Mouse (Mus musculus) hindbrain, embryonic 11.5 days (tissue): Measurements from ENCODE around the gene Gcdh. TPM values are rescaled to one million over a fixed set of nuclear protein-coding genes. Genes with fewer than 3 reads are reported as not detected.
"Not testable (repeated sequence)": the region's sequence is repeated elsewhere in the genome, so short reads cannot be mapped to it uniquely, and the experiment has no call there.

Experiments used
- ATAC-seq: fragments of 200-750 bp; cut with Nextera tagmentation; 2 replicates; pipeline ENCODE4 v1.8.0; 2017; ENCODE audit warnings: mild to moderate bottlenecking, moderate TSS enrichment, moderate library complexity; ENCODE audit not compliant: low FRiP score
- DNase-seq: peaks from one replicate; pipeline ENCODE4 v3.0.0-alpha.2; 2015; ENCODE audit warnings: low spot score
- H3K27ac ChIP-seq: fragments of 300-500 bp; sonication (generic); 2 replicates; pipeline ENCODE4 v1.5.1; 2014; ENCODE audit warnings: mild to moderate bottlenecking, low read depth, low read length
- H3K27me3 ChIP-seq: fragments of 300-500 bp; sonication (generic); 2 replicates; pipeline ENCODE4 v1.6.1; 2014; ENCODE audit warnings: mild to moderate bottlenecking, low read length, moderate library complexity, mixed read lengths; ENCODE audit not compliant: control insufficient read depth, insufficient read depth
- H3K36me3 ChIP-seq: fragments of 300-500 bp; sonication (generic); 2 replicates; pipeline ENCODE4 v1.6.1; 2014; ENCODE audit warnings: mild to moderate bottlenecking, low read length, moderate library complexity, mixed read lengths; ENCODE audit not compliant: control insufficient read depth, insufficient read depth
- H3K4me1 ChIP-seq: fragments of 300-500 bp; sonication (generic); replicated peaks from 2 replicates; pipeline ENCODE4 v1.6.1; 2014; ENCODE audit warnings: low read length, mixed read lengths; ENCODE audit not compliant: control insufficient read depth, insufficient read depth
- H3K4me2 ChIP-seq: fragments of 300-500 bp; sonication (generic); replicated peaks from 2 replicates; pipeline ENCODE4 v1.6.1; 2014; ENCODE audit warnings: mild to moderate bottlenecking, low read depth, low read length
- H3K4me3 ChIP-seq: fragments of 300-500 bp; sonication (generic); 2 replicates; pipeline ENCODE4 v1.5.1; 2014; ENCODE audit warnings: low read depth, low read length
- H3K9ac ChIP-seq: fragments of 300-500 bp; sonication (generic); 2 replicates; pipeline ENCODE4 v1.6.1; 2014; ENCODE audit warnings: low read depth, low read length
- H3K9me3 ChIP-seq: fragments of 300-500 bp; sonication (generic); 2 replicates; pipeline ENCODE4 v1.6.1; 2016; ENCODE audit warnings: low read length; ENCODE audit not compliant: control insufficient read depth
- whole genome bisulfite sequencing: fragments of 180-500 bp; shearing (Covaris S2); extraction: QIAGEN DNeasy Blood & Tissue Kit; methylation state at CpG from one replicate; pipeline ENCODE4 v1.1.7; 2014; 5-methylcytosine and 5-hydroxymethylcytosine counted together
- polyA plus RNA-seq: library from polyadenylated mRNA; unstranded; fragments of >200 nt; fragmentation: Nextera tagmentation; extraction: Ambion mirVana; gene quantifications from 2 replicates; pipeline ENCODE4 v1.2.1, GENCODE M21; 2014

Gene Gcdh
- polyA plus RNA-seq, 1 experiment from 2014 or later: 29.2 TPM

GRCm38 (mm10) chr8:84907979-84908378, 14.3 kb upstream of the Gcdh start:
- not testable (repeated sequence) for H3K9me3 ChIP-seq, H3K4me1 ChIP-seq, DNase-seq, H3K36me3 ChIP-seq, H3K9ac ChIP-seq, H3K27ac ChIP-seq
- Histone ChIP-seq H3K27me3 (peaks cover 34% of the 10 kb centered on the region), H3K4me3 (peak overlapping the region; percentile 41; the same call in 1 of the 2 replicates), H3K4me2 (peak overlapping the region; percentile 75)
- whole genome bisulfite sequencing: 29% methylated on average over 6 of the region's 7 CpGs
- peak; percentile 15; the same call in 1 of the 2 replicates for ATAC-seq

- DNase-seq: no peak
- H3K27ac ChIP-seq: no peak overlapping the region
- WGBS: 80% methylated on average over 8 of the region's 8 CpGs
- no peaks in the 10 kb centered on the region for H3K9me3 ChIP-seq
- no peak overlapping the region for H3K9ac ChIP-seq
- no peak overlapping the region for H3K4me3 ChIP-seq
- ATAC-seq: no peak
- 0 out of 2 replicates have a peak, but pooled peaks cover 5% of the 10 kb centered on the region for H3K4me1 ChIP-seq
- no peaks in the 10 kb centered on the region for H3K36me3 ChIP-seq
- peaks cover 29% of the 10 kb centered on the region for H3K27me3 ChIP-seq
- no peak overlapping the region for H3K4me2 ChIP-seq
Measured at GRCm38 (mm10) chr8:84907493-84907892, 13.8 kb upstream of the Gcdh start.

DNA sequence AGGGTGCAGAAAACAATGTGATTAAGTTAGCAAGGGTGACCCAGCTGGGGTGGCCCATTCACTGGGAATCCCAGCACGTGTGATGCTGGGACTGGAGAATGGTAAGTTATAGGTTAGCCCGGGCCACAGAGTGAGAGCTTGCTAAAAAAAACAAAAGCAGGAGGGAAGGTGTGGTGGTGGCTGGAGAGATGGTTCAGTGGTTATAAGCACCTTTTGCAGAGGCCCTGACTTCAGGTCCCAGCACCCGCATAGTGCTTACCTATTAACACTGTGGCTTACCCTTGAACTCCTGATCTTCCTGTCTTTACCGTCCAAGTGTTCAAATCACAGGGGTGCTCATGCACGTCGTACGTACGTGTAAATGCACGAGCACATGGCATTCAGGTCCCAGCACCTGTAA, 13.3 kb upstream of the Gcdh start:
- no peaks in the 10 kb centered on the region for H3K9me3 ChIP-seq
- no peak overlapping the region for H3K9ac ChIP-seq
- H3K27ac ChIP-seq: no peak overlapping the region
- ATAC-seq: no peak
- 0 out of 2 replicates have a peak, but pooled peaks cover 5% of the 10 kb centered on the region for H3K4me1 ChIP-seq
- H3K4me3 ChIP-seq: no peak overlapping the region
- peaks cover 25% of the 10 kb centered on the region for H3K27me3 ChIP-seq
- 93% methylated on average over 9 of the region's 9 CpGs for WGBS
- H3K4me2 ChIP-seq: no peak overlapping the region
- H3K36me3 ChIP-seq: no peaks in the 10 kb centered on the region
- no peak for DNase-seq

GRCm38 (mm10) chr8:84904351-84904750, 10.6 kb upstream of the Gcdh start:
- DNase-seq (no peak), ATAC-seq (no peak)
- Histone ChIP-seq H3K9me3 (no peaks in the 10 kb centered on the region), H3K27me3 (peaks cover 10% of the 10 kb centered on the region), H3K4me3 (no peak overlapping the region), H3K4me1 (0 out of 2 replicates have a peak, but pooled peaks cover 5% of the 10 kb centered on the region), H3K27ac (no peak overlapping the region), H3K4me2 (no peak overlapping the region), H3K36me3 (no peaks in the 10 kb centered on the region), H3K9ac (no peak overlapping the region)
- WGBS: 94% methylated on average over 7 of the region's 7 CpGs

DNA sequence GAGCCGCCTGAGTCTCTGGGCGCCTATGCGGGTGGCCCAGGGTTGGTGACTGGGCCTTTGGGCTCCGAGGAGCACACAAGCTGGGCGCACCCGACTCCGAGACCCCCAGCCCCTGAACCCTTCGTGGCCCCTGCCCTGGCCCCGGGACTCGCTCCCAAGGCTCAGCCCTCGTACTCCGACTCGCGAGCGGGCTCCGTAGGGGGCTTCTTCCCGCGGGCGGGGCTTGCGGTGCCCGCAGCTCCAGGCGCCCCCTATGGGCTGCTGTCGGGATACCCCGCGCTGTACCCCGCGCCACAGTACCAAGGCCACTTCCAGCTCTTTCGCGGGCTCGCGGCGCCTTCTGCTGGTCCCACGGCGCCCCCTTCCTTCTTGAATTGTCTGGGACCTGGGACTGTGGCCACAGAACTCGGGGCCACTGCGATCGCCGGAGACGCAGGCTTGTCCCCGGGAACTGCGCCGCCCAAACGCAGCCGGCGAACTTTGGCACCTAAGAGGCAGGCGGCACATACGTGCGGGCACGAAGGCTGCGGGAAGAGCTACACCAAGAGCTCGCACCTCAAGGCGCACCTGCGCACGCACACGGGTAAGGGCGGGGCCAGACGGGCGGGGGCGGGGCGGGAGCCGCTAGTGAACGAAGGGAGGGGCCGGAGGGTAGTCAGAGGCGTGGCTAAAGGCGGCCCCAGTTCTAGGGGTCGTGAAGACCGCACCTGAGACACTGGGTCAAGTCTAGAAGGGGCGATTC, 9.4 kb upstream of the Gcdh start:
- Histone ChIP-seq H3K36me3 (no peaks in the 10 kb centered on the region), H3K4me3 (peak overlapping the region; percentile 52), H3K4me2 (peak overlapping the region; percentile 94), H3K4me1 (0 out of 2 replicates have a peak, but pooled peaks cover 2% of the 10 kb centered on the region), H3K27me3 (peaks cover 6% of the 10 kb centered on the region), H3K27ac (0 out of 2 replicates have a peak overlapping the region, but pooled peaks have one; percentile 30), H3K9ac (peak overlapping the region; percentile 68), H3K9me3 (no peaks in the 10 kb centered on the region)
- under 1% methylated on average over 67 of the region's 68 CpGs for WGBS
- DNase-seq (peak; percentile 93), ATAC-seq (peak; percentile 88)

- 0 out of 2 replicates have a peak overlapping the region, but pooled peaks have one; percentile 30 for H3K27ac ChIP-seq
- peak overlapping the region; percentile 94 for H3K4me2 ChIP-seq
- DNase-seq: no peak
- H3K9me3 ChIP-seq: no peaks in the 10 kb centered on the region
- peak; percentile 39; the same call in 1 of the 2 replicates for ATAC-seq
- peak overlapping the region; percentile 68 for H3K9ac ChIP-seq
- WGBS: 4% methylated on average over 24 of the region's 24 CpGs
- H3K36me3 ChIP-seq: no peaks in the 10 kb centered on the region
- peak overlapping the region; percentile 52 for H3K4me3 ChIP-seq
- H3K4me1 ChIP-seq: 0 out of 2 replicates have a peak, but pooled peaks cover 2% of the 10 kb centered on the region
- peaks cover 6% of the 10 kb centered on the region for H3K27me3 ChIP-seq
Measured at GRCm38 (mm10) chr8:84902367-84902919, 8.7 kb upstream of the Gcdh start.

GRCm38 (mm10) chr8:84901752-84902151, 8.0 kb upstream of the Gcdh start, which contains the start of gene Klf1:
Gene Klf1 (plus strand): TSS chr8:84901928.
- Histone ChIP-seq H3K4me2 (peak within 1 kb of the TSS; percentile 94), H3K4me1 (0 out of 2 replicates have a peak, but pooled peaks cover 2% of the 10 kb centered on the region), H3K27ac (0 out of 2 replicates have a peak within 1 kb of the TSS, but pooled peaks have one; percentile 30), H3K27me3 (peaks cover 6% of the 10 kb centered on the region), H3K4me3 (peak within 1 kb of the TSS; percentile 52), H3K9me3 (no peaks in the 10 kb centered on the region), H3K9ac (peak within 1 kb of the TSS; percentile 68), H3K36me3 (no peaks in the 10 kb centered on the region)
- 75% methylated on average over 3 of the region's 3 CpGs for WGBS
- ATAC-seq (no peak), DNase-seq (no peak)

DNA sequence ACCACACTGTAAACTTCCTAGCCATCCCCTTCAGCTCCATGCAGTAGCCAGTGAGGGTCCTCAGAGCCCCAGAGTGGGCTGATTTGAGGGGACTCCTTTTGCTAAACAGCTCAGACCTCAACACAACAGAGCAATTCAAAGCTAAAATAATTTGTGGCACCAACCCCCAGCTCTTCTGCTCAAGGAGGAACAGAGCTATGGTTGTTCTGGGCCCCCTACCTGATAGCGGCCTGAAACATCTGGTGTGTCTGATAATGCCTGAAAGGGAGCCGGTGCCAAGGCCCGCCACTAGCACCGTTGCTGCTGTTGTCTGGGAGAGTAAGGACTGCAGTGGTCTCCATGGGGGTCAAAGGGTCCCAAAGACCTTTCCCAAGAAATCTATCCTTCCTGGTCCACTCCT, 7.3 kb upstream of the Gcdh start:
- H3K4me2 ChIP-seq: no peak overlapping the region
- H3K27me3 ChIP-seq: peaks cover 6% of the 10 kb centered on the region
- H3K9me3 ChIP-seq: no peaks in the 10 kb centered on the region
- WGBS: 65% methylated on average over 4 of the region's 4 CpGs
- no peak overlapping the region for H3K4me3 ChIP-seq
- 0 out of 2 replicates have a peak, but pooled peaks cover 2% of the 10 kb centered on the region for H3K4me1 ChIP-seq
- H3K36me3 ChIP-seq: no peaks in the 10 kb centered on the region
- ATAC-seq (no peak), DNase-seq (no peak)
- no peak overlapping the region for H3K9ac ChIP-seq
- no peak overlapping the region for H3K27ac ChIP-seq
